Mouse (Mus musculus): Measurements from ENCODE around the gene Cebpe.

Cebpe gene

GRCm38 (mm10) chr14:54720654-54721350 is 8.8 kb upstream of the Cebpe start:
- peak; percentile 61 for DNase-seq

DNA sequence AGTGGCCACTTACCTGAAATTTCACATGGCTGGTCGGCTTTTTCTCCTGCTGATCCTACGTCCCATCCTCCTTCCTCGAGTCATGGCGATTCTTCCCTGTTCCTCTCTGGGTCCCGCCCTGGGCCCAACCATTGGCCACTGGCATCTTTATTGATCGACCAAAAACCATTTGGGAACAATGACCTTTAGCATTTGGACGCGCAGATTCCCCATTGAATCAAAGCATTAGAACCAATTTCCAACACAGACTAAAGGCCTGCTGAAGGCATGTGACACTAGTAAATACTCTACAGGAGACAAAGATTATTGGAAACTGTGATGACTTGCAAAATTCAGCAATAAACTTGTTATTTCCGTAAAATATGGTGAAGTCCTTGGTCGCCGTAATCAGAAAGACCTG is 8.1 kb upstream of the Cebpe start:
- DNase-seq = no peak

- no peak for DNase-seq
Measured at GRCm38 (mm10) chr14:54715402-54715801, 3.4 kb upstream of the Cebpe start.

DNA sequence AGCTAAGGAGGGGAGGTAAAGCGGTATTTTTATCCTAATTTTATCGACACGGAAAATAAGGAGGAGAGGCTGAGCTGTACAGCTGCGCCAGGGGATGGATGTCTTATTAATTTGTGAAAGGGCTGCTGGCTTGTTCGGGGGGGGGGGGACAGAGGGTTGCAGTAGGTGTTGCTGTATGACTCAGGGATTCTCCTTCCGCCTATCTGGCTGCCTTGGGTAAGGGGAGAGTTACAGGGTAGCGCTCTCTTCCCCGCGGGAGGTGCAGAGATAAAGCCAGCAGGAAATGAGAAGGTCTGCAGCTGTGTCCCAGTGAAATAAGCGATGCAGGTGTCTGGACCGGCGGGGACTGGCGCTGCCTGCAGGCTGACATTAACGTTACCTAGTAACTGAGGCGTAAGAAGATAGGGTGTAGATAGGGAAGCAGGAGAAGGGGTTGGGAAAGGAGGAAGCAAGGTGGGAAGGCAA is 2.7 kb upstream of the Cebpe start:
- DNase-seq = no peak

DNA sequence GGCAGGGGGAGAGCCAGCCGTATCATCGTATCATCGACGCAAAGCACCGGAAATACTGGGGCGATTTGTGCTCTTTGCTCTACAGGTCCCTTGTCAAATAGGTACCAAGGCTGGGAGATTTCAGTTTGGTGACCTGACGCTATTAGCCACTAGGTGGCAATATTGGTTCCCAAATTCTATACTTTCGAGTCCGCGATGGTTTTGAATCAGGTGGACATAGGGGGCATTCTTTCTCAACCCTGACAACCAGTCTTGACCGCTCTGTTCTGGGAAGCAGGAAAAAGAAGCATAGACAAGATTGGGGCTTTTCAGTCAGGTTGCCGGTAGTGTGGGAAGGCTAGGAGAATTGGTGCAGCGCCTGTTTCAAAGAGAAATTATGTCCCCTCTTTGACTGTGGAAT is 2.1 kb upstream of the Cebpe start:
- DNase-seq = peak; percentile 86

- no peak for DNase-seq
Measured at GRCm38 (mm10) chr14:54712861-54713260, 887 bp upstream of the Cebpe start.

DNA sequence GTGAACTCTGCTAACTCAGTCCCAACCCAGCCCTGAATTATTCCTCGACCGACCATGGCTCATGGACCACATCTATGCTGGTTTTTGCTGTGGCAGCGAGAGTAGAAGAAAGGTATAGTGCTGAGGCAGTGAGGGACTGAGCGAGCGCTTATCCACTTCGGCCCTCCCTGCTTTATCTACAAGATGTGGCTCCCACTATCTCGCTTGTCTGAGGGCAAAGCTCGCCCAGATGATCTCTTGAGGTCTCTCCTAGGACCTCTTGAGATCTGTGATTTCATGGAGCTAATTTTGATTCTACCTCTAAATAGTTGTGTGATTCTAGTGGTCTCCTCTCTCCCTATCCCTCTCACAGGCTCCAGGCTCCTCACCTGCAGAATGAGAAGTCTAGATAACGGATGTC is 2.9 kb downstream of the Cebpe start:
- DNase-seq = no peak

GRCm38 (mm10) chr14:54706589-54707320 is 5.2 kb downstream of the Cebpe start:
- no peak for DNase-seq

DNA sequence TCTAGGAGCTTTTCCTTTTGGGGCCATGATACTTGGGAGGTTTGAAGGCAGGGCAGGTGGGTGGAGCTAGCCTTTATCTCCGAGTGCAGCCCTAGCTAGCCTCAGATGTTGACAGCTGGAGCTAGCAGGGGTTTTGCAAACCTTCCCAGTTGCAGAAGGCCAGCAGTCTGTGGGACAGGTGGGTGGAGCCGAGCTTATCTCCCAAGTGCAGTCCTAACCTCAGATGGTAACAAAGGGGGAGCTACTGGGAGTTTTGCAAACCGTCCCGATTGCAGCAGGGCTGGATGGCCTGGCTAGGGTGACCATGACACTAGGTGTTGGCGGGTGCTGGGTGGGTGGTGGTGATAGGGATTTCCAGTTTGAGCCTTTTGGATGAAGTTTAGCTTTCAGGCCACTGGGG is 6.1 kb downstream of the Cebpe start:
- DNase-seq = no peak

GRCm38 (mm10) chr14:54703207-54703606 is 8.8 kb downstream of the Cebpe start:
- DNase-seq = no peak

- peak; percentile 70 for DNase-seq
Measured at GRCm38 (mm10) chr14:54701298-54701697, 10.7 kb downstream of the Cebpe start.

DNA sequence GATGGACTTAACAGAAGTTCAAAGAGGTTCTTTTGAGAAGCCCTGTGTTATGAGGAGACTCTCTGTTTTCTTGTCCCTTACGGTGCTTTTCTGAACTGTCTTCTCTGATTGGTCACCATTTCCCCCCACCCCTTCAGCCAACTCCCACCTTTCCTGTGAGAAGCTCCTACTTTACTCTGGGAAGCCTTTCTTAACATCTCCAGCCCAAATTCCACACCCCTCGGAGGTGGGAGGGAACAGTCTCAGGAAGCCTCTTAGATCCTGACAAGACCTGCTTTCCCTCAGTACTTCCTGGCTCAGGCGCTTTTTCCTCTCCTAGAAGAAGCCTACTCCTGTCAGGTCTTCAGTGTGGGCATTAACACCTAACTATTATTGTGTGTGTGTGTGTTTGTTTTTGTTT is 12.4 kb downstream of the Cebpe start:
- no peak for DNase-seq

- DNase-seq = no peak
Measured at GRCm38 (mm10) chr14:54698733-54699132, 13.2 kb downstream of the Cebpe start, which contains the start of gene Gm29776. Gm29776 (minus strand) TSS chr14:54698833.

DNA sequence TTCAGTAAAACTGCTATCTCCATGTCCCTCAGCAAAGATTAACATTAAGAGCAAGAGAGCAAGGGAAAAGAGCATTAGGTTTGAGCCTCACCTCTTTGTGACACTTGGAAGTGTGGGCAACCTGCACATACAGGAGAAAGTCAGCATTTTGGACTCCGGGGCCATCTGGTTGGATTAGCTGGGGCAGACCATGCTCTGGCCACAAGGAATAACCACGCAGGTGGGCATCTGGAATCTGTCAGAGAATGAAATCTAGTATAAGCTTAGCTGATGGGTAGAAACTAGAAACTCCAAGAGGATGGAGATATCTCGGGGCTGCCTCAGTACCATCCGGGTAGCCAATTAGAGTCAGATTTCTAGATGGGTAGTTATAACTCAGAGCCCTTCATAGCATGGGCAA is 15.2 kb downstream of the Cebpe start:
- no peak for DNase-seq

GRCm38 (mm10) chr14:54695042-54695441 is 16.9 kb downstream of the Cebpe start:
- no peak for DNase-seq

DNA sequence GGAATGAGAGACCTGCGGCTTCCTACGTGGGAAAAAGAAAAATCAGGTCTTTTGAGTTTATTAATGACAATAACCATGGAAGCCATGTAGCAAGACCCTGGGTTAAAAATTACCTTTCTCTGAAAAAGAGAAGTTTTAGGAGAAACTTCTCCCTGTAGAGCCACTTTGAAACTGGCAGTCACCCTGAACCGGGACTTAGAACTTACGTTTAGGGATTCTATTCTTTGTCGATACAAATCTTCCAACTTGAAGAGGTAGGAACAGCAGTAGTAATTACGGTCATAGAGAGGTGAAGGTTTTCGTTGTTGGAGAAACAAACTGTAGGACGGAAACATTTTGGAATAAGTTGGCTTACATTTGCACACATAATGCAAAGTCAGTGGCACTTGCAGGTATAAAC is 24.7 kb downstream of the Cebpe start:
- no peak for DNase-seq

- DNase-seq = peak; percentile 100
Measured at GRCm38 (mm10) chr14:54686522-54687143, 25.3 kb downstream of the Cebpe start, which contains the start of gene Acin1. Acin1 (minus strand) TSS chr14:54686931.

GRCm38 (mm10) chr14:54686063-54686521 is 25.9 kb downstream of the Cebpe start, which contains the start of gene 1700123O20Rik:
1700123O20Rik (plus strand) TSS chr14:54686216.
- DNase-seq = no peak

- DNase-seq = no peak
Measured at GRCm38 (mm10) chr14:54685471-54685870, 26.5 kb downstream of the Cebpe start.

DNA sequence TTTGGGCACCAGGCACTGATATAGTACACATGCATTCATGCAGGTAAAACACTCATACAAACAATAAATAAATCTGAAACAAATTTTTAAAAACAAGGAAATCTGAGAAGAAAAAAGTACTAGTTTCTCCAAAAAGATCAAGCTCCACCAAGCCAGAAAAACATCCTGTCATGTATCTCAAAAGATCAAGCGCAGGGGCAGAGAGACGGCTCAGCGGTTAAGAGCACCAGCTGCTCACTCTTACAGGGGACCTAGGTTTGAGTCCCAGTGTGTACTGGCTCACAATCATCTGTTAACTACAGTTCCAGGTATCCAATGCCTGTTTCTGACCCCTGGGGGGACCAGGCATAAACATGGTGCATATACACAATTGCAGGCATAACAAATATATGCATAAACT is 29.6 kb downstream of the Cebpe start:
- no peak for DNase-seq

DNA sequence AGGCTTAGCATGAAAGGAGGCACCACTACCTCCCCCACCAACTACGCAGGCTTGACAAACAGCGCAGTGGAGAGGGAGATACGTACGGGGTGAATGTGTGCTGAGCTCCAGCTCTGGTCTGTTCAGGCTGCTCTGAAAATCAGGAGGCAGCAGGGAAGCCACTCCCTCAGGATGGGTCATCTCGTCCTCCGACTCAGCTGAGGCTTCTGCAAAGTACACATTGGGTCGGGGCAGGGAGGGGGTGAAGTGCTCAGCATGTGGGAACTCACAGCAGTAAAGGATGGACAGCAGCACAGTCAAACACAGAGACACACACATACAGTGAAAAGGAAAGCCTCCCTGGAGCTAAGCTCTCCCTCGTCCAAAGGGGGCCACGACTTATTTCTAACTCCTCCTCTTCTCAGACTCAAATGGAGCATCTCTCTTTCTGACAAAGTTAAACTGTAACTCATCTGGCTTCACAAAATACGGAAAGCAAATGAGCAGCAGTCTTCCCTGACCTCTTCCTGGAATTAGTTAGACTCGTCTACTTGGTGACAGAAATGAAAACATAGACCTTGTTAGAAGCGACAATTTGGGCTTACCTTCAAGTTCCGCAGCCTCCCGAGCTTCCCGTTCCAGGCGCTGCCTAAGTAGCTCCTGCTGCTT is 33.2 kb downstream of the Cebpe start:
- no peak for DNase-seq

GRCm38 (mm10) chr14:54676290-54676689 is 35.7 kb downstream of the Cebpe start:
- DNase-seq = no peak

GRCm38 (mm10) chr14:54674317-54674716 is 37.7 kb downstream of the Cebpe start:
- no peak for DNase-seq
